Mouse (Mus musculus): ENCODE results near the gene Gpr155. TPM values are rescaled to one million over a fixed set of nuclear protein-coding genes. Genes with fewer than 3 reads are reported as not detected.

Gene Gpr155
- polyA plus RNA-seq, 1 experiment, result 3.6 TPM

DNA sequence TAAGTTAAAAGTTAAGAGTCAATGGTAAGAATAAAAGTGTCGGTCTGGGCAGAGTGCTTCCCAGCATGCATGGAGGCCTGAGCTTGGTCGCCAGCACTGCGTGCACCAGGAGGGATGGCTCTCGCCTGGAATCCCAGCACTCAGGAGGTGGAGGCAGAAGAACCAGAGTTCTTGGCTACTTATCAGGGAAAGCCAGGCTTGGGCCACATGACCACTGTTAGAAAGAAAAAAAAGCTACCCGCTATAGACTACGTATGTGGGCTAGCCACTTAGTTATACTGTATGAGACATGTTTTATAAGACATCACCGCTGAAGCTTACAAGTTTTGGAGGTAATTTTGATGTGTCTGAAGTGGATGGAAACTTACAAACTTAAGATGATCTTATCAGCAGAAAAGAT, 88.2 kb downstream of the Gpr155 start:
- H3K27me3 ChIP-seq (ENCODE audit: control insufficient read depth, insufficient read depth, low read length), result no peaks in the 10 kb centered on the region
- TF ChIP-seq POLR2A (IDR thresholded peaks at IDR 0.05; ENCODE audit: low read depth, low read length), result no peak
- no peak for TF ChIP-seq CTCF (IDR thresholded peaks at IDR 0.05; ENCODE audit: extremely low read depth, insufficient read depth, insufficient read length, insufficient replicate concordance)
- 89% methylated on average over 7 of the region's 7 CpGs for WGBS
- DNase-seq (ENCODE audit: low read depth in 1 of 2, low spot score in 2 of 2), result no peak
- H3K36me3 ChIP-seq (ENCODE audit: control insufficient read depth, insufficient read depth, low read length), result peaks cover 20% of the 10 kb centered on the region
- H3K4me1 ChIP-seq (ENCODE audit: control insufficient read depth, insufficient read depth, insufficient read length), result no peaks in the 10 kb centered on the region
- no peak overlapping the region for H3K27ac ChIP-seq (ENCODE audit: insufficient read depth, low read length)
- H3K4me3 ChIP-seq (ENCODE audit: extremely low read depth, insufficient read depth, insufficient read length), result no peak overlapping the region

DNA sequence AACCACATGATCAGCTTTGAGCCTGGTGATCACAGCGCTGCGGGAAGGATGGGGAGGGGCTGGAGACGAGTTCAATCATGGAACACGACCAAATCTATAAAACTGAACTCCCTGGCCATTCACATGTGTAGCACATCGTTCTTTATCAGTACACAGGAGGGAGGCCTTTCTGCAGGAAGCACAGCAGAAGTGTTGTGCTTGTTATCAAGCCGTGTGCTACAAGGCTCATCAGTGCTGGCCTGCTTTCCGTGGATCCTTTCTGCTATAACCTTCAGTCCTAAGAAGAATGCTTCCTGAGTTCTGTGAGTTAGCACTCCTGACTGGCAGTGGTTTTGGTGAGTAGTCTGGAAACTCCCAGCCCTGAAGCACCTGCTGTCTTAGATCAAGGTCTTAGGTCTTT, 91.3 kb downstream of the Gpr155 start:
- Histone ChIP-seq H3K36me3 (ENCODE audit: control insufficient read depth, insufficient read depth, low read length) (peaks cover 14% of the 10 kb centered on the region), H3K27ac (ENCODE audit: insufficient read depth, low read length) (no peak overlapping the region)

More for the DNA sequence above, 91.3 kb downstream of the Gpr155 start:
- WGBS, result 88% methylated on average over 7 of the region's 7 CpGs
- TF ChIP-seq POLR2A (IDR thresholded peaks at IDR 0.05; ENCODE audit: low read depth, low read length), result no peak
- no peak for TF ChIP-seq CTCF (IDR thresholded peaks at IDR 0.05; ENCODE audit: extremely low read depth, insufficient read depth, insufficient read length, insufficient replicate concordance)
- no peak overlapping the region for H3K4me3 ChIP-seq (ENCODE audit: extremely low read depth, insufficient read depth, insufficient read length)
- H3K4me1 ChIP-seq (ENCODE audit: control insufficient read depth, insufficient read depth, insufficient read length), result no peaks in the 10 kb centered on the region
- DNase-seq (ENCODE audit: low read depth in 1 of 2, low spot score in 2 of 2), result no peak
- H3K27me3 ChIP-seq (ENCODE audit: control insufficient read depth, insufficient read depth, low read length), result no peaks in the 10 kb centered on the region

Other genes with a start within 250 kb of the Gpr155 start
- 2.2 and 2.9 TPM in 2 replicates for gene Ola1, start 167.6 kb downstream of the Gpr155 start, polyA plus RNA-seq (2012; rRNA removed)
- gene Sp9, start 114.6 kb downstream of the Gpr155 start, polyA plus RNA-seq (2012; rRNA removed), result not detected in 2 replicates
- 2.3 and 2.9 TPM in 2 replicates for gene Scrn3, start 74.0 kb downstream of the Gpr155 start, polyA plus RNA-seq (2012; rRNA removed)
- 1.3 and 1.5 TPM in 2 replicates for gene Cir1, start 73.9 kb downstream of the Gpr155 start, polyA plus RNA-seq (2012; rRNA removed)
- gene Wipf1, start 143.2 kb upstream of the Gpr155 start, polyA plus RNA-seq (2012; rRNA removed), result 58.7 and 72.8 TPM in 2 replicates
- not detected in 2 replicates for gene Chrna1, start 193.8 kb upstream of the Gpr155 start, polyA plus RNA-seq (2012; rRNA removed)

Data from spleen, adult 2 months (tissue).